Comparison of ENCODE assay signal across 22 mouse cellular contexts in the genomic region with DNA sequence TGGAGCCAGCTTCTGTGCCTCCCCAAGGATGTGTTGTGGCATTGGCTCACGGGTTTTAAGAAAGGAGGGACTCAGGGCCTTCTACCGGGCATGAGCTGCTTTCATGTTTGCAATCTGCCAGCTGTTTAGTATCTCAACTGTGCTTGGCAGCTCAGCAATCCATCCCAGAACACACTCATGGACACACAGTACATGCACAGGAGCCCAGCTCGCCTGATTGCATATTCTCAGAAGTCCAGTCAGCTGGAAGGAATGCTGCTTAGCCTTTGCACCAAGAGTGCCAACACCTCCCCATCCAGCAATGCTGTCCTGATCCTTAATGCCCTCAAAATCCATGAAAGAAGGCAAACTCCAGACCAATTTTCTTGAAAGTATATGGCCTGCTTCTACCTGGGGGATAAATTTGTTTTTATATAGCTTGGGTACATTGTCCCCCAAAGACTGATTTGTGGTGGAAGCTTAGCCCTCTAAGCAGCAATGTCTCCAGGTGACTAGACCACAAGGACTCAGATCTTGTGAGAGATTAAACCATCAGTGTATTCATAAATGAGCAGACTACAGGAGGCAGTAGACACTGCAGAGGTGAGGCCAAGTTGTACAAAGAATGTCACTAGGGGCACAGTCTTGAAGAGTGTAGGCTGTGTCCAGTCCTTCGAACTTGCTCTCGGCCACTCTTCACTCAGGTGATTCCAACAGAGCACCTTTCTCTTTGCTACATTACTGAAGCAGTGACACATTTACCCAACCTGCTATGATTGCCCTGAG. TPM values are rescaled to one million over a fixed set of nuclear protein-coding genes. Genes with fewer than 3 reads are reported as not detected.
A peak's percentile ranks its signal among the peaks of the same experiment; 100 is the strongest.
DNase-seq lines count a peak whose midpoint lies in the region; ATAC-seq and TF ChIP-seq lines count a peak whose summit lies in the region.
"Had no signal": no experiment of that assay in that cellular context is flagged by ENCODE, and none has a peak within 500 bp of the region (broad histone marks: within the 10 kb centered on the region; RNA-seq: fewer than 3 reads in every experiment).

No protein-coding gene starts in this region.

- peak; percentile 26 to 41 for DNase-seq in adrenal gland, postnatal 36 days
- DNase-seq in adrenal gland, postnatal 14 days = no peak
- no peak for DNase-seq in hindbrain, embryonic 10.5 days (ENCODE audit: low spot score)
- no peak for DNase-seq in hindbrain, embryonic 14.5 days (ENCODE audit: low spot score)
- DNase-seq in CD4-positive, CD25-positive, alpha-beta regulatory T cell, adult 2 months (ENCODE audit: low read depth, low spot score) = peak; percentile 55
- DNase-seq in fibroblast of lung, adult 2 months (ENCODE audit: low read depth) = peak; percentile 13
- DNase-seq in left cerebral cortex, postnatal 10 days (ENCODE audit: extremely low spot score in 1 of 2, low spot score in 2 of 2) = no peak
- no peak for DNase-seq in kidney, adult 2 months
- DNase-seq: cerebellum, adult 9-10 months; embryo, embryonic 11 days; kidney, postnatal 10 days had no signal

- intact Hi-C loops in left cerebral cortex, postnatal 10 days (cut with DNase I) = no loop called here

- 0 out of 2 replicates have a peak overlapping the region, but pooled peaks have one; percentile 8 for H3K27ac ChIP-seq in hindbrain, embryonic 10.5 days
- no peak overlapping the region for H3K27ac ChIP-seq in hindbrain, embryonic 14.5 days
- no peak overlapping the region for H3K27ac ChIP-seq in kidney, adult 2 months (ENCODE audit: insufficient read depth, low read depth, low read length)
- H3K27ac ChIP-seq: heart, embryonic 15.5 days; hindbrain, embryonic 13.5 days; layer of hippocampus, adult 2 months; limb, embryonic 10.5 days; midbrain, embryonic 13.5 days had no signal

- no peak overlapping the region for H3K9ac ChIP-seq in hindbrain, embryonic 14.5 days
- H3K9ac ChIP-seq: heart, embryonic 15.5 days; hindbrain, embryonic 13.5 days; midbrain, embryonic 13.5 days had no signal

- no peak overlapping the region for H3K4me3 ChIP-seq in hindbrain, embryonic 10.5 days
- no peak overlapping the region for H3K4me3 ChIP-seq in hindbrain, embryonic 14.5 days (replicated peaks; ENCODE audit: low read length)
- no peak overlapping the region for H3K4me3 ChIP-seq in kidney, adult 2 months (ENCODE audit: insufficient read depth, low read depth, low read length)
- H3K4me3 ChIP-seq: heart, embryonic 15.5 days; hindbrain, embryonic 13.5 days; layer of hippocampus, adult 2 months; limb, embryonic 10.5 days; midbrain, embryonic 13.5 days had no signal

- H3K4me2 ChIP-seq in hindbrain, embryonic 14.5 days (replicated peaks) = no peak overlapping the region
- H3K4me2 ChIP-seq: heart, embryonic 15.5 days; hindbrain, embryonic 13.5 days; liver, embryonic 11.5 days; midbrain, embryonic 13.5 days had no signal

- no peaks in the 10 kb centered on the region for H3K27me3 ChIP-seq in hindbrain, embryonic 10.5 days (ENCODE audit: insufficient read depth, poor library complexity, severe bottlenecking)
- H3K27me3 ChIP-seq in hindbrain, embryonic 14.5 days (ENCODE audit: control insufficient read depth, insufficient read depth, low read length) = no peaks in the 10 kb centered on the region
- no peaks in the 10 kb centered on the region for H3K27me3 ChIP-seq in kidney, adult 2 months (replicated peaks; ENCODE audit: control insufficient read depth, insufficient read depth, low read length)
- H3K27me3 ChIP-seq: hindbrain, embryonic 13.5 days; midbrain, embryonic 13.5 days had no signal

- no peak for TF ChIP-seq CTCF in kidney, adult 2 months (conservative IDR thresholded peaks at IDR 0.05; ENCODE audit: insufficient read depth, insufficient read length, low read depth, low read length)

- no peak for ATAC-seq in hindbrain, embryonic 14.5 days (ENCODE audit: low FRiP score)
- ATAC-seq: forebrain, embryonic 14.5 days; intestine, postnatal 0 days; midbrain, embryonic 13.5 days had no signal

- H3K9me3 ChIP-seq in hindbrain, embryonic 10.5 days = no peaks in the 10 kb centered on the region
- no peaks in the 10 kb centered on the region for H3K9me3 ChIP-seq in hindbrain, embryonic 14.5 days (ENCODE audit: control insufficient read depth, low read length)
- H3K9me3 ChIP-seq: heart, embryonic 15.5 days; hindbrain, embryonic 13.5 days; limb, embryonic 10.5 days; midbrain, embryonic 13.5 days had no signal

- 83% methylated on average over 5 of the region's 5 CpGs for WGBS in hindbrain, embryonic 10.5 days
- WGBS in hindbrain, embryonic 14.5 days = 81% methylated on average over 5 of the region's 5 CpGs
- WGBS in kidney, adult 2 months = 77% methylated on average over 5 of the region's 5 CpGs

- no peak for TF ChIP-seq POLR2A in kidney, adult 2 months (IDR thresholded peaks at IDR 0.05; ENCODE audit: low read depth, low read length)

- H3K4me1 ChIP-seq in hindbrain, embryonic 10.5 days (replicated peaks) = peaks cover 20% of the 10 kb centered on the region
- H3K4me1 ChIP-seq in hindbrain, embryonic 14.5 days (replicated peaks; ENCODE audit: control insufficient read depth, insufficient read depth, low read length) = peaks cover 13% of the 10 kb centered on the region
- H3K4me1 ChIP-seq in kidney, adult 2 months (ENCODE audit: control insufficient read depth, insufficient read depth, low read length) = no peaks in the 10 kb centered on the region
- H3K4me1 ChIP-seq: heart, embryonic 15.5 days had no signal

- H3K36me3 ChIP-seq in hindbrain, embryonic 10.5 days = no peaks in the 10 kb centered on the region
- no peaks in the 10 kb centered on the region for H3K36me3 ChIP-seq in hindbrain, embryonic 14.5 days (replicated peaks; ENCODE audit: control insufficient read depth, insufficient read depth)
- H3K36me3 ChIP-seq in kidney, adult 2 months (ENCODE audit: control insufficient read depth, insufficient read depth, low read length) = no peaks in the 10 kb centered on the region
- H3K36me3 ChIP-seq: heart, embryonic 15.5 days; hindbrain, embryonic 13.5 days; limb, embryonic 10.5 days; midbrain, embryonic 13.5 days had no signal

RNA-seq across cellular contexts. Expression of a gene that starts 15.9 kb away (rescaled TPM):
- not detected for total RNA-seq in adrenal gland, postnatal 36 days (2021)
- total RNA-seq in adrenal gland, postnatal 14 days (2021) = 0.23 TPM in 1 of 2 replicates, not detected in the other
- 0.65 and 0.71 TPM in 2 replicates for polyA plus RNA-seq in hindbrain, embryonic 10.5 days (2016; fragmentation: Nextera tagmentation; extraction: Ambion mirVana)
- polyA plus RNA-seq in hindbrain, embryonic 14.5 days (2014; fragmentation: Nextera tagmentation; extraction: Ambion mirVana) = 1.3 and 1.4 TPM in 2 replicates
- 1 to 10 TPM; 5.4 to 10.0 TPM for total RNA-seq in left cerebral cortex, postnatal 10 days (2021)
- 0.11 and 0.30 TPM in 2 replicates for polyA plus RNA-seq in kidney, adult 2 months (2012; rRNA removed)
- total RNA-seq: adrenal gland, adult 18-20 months had no signal
- polyA plus RNA-seq: liver, embryonic 11.5 days had no signal

RNA-seq across cellular contexts. Expression of a gene that starts 27.8 kb away (rescaled TPM):
- total RNA-seq in adrenal gland, postnatal 36 days (2021) = not detected
- 2.4 TPM in 1 of 2 replicates, not detected in the other for total RNA-seq in adrenal gland, postnatal 14 days (2021)
- polyA plus RNA-seq in hindbrain, embryonic 10.5 days (2016; fragmentation: Nextera tagmentation; extraction: Ambion mirVana) = 0.24 TPM in 1 of 2 replicates, not detected in the other
- not detected in 2 replicates for polyA plus RNA-seq in hindbrain, embryonic 14.5 days (2014; fragmentation: Nextera tagmentation; extraction: Ambion mirVana)
- total RNA-seq in left cerebral cortex, postnatal 10 days (2021) = not detected
- 0.14 and 2.8 TPM in 2 replicates for polyA plus RNA-seq in kidney, adult 2 months (2012; rRNA removed)
- total RNA-seq: adrenal gland, adult 18-20 months; granulocyte monocyte progenitor cell, adult 5-6 weeks; layer of hippocampus, adult 2 months; left cerebral cortex, adult 18-20 months had no signal
- polyA plus RNA-seq: forebrain, embryonic 14.5 days; hindbrain, embryonic 13.5 days; intestine, postnatal 0 days; limb, embryonic 10.5 days; liver, embryonic 11.5 days; midbrain, embryonic 13.5 days had no signal

Comparison
In these comparisons a context has a peak if more than half of its experiments do, and no peak if none do; other contexts are left out.
1. DNase-seq: peak in adrenal gland, postnatal 36 days (2 of 2), CD4-positive, CD25-positive, alpha-beta regulatory T cell, adult 2 months (single experiment) and fibroblast of lung, adult 2 months (single experiment); none in adrenal gland, postnatal 14 days (single experiment), hindbrain, embryonic 10.5 days (single experiment), hindbrain, embryonic 14.5 days (single experiment), left cerebral cortex, postnatal 10 days (0 of 2) and kidney, adult 2 months (single experiment).